Mouse (Mus musculus): Measurements from ENCODE around the gene Cyb5r3.

Cyb5r3 gene

GRCm38 (mm10) chr15:83172492-83173429 is at the start of gene Cyb5r3:
Gene Cyb5r3, minus strand, starts transcription at chr15:83172592.
- DNase-seq (ENCODE audit: extremely low read depth, low read depth, low spot score): no peak

- DNase-seq (ENCODE audit: extremely low read depth, low read depth, low spot score): no peak
Observed at GRCm38 (mm10) chr15:83221721-83222120, 49.3 kb upstream of the Cyb5r3 start.

DNA sequence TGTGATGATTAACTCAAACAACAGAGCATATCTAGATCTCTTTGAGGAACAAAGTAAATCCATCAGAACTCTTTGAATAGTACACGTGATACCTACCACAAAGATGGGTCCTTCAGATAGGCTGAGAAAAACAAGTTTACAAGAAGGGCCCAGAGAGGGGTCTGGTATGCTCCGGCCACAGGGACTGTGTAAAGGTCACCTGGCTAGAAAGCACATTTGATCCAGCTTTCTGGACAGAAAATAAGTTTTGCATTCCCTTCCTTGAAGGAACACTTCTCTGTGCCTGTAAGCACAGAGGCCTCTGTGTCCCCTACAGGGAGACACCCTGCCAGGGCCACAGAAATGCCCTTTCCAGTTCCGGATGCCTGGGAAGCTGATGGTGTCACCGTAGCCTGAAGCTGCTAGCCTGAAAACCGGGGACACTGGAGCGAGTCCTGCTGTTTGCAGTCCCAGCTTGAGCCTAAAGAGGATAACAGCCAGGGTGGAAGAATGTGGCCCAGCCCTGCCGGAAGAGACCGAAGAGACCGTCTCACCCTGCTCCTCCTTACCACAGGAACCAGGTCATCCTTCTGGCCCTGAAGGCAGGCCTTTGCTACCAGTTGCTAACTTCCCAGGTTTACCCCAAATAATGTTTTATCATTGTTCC is 48.1 kb upstream of the Cyb5r3 start:
- DNase-seq (ENCODE audit: extremely low read depth, low read depth, low spot score): no peak

DNA sequence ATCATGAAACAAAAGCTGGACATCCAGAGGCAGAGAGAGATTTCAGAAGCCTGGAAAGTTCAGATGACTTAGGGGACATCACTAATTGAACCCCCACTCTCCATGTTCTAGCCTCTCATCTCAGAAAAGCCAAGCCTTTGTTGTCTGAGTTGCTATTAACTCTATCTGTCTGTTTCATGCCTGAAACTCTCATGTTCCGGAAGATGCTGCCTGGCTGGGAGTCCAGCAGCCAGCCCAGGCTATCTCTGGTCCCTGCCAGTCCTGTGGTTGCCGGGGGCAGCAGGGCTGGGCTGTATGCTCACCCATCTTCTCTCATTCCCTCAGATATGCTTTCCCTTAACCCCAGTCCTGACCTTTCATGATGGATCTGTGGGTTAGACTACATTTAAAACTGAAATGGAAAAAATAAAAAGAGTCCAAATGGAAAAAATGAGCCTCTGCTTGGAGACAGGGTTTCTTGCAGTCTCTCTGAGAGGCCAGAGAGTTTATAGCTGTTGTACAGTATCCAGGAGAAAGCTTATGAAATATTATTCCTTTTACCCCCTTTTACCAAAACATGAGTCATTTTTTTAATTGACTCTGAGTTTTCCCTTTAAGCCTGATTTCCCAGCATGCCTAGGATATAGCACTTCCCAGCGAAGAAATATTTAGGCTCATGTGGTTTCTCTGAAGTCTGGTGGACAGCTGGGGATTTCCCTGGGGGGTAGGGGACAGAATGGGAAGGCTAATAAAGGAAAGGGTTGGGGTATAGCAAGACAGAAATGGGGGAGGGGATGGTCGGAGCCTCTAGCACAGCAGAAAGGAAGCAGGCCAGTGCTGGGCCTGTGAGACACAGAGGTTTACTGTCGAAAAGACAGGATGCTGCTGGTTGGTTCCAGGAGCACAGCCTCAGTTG is 43.2 kb upstream of the Cyb5r3 start:
- no peak for DNase-seq (ENCODE audit: extremely low read depth, low read depth, low spot score)

GRCm38 (mm10) chr15:83210229-83210628 is 37.8 kb upstream of the Cyb5r3 start:
- DNase-seq (ENCODE audit: extremely low read depth, low read depth, low spot score): no peak

DNA sequence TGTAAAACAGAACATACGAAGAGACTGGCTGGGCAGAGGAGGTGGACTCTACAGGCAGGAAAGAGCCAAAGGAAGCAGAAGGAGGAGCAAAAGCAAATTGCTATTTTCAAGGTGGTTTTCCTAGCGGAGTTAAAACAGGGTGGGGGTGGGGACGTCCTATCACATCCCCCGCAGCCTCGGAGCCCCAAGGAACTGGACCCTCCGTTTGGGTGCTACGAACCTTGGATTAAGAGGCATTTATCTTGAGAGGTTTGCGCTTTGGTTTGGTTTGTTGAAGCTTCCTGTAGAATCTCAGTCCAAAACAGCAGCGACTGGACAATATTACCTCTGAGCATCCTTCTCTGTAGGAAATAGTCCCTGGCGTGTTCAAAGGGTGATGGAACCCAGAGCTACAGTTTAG is 37.3 kb upstream of the Cyb5r3 start:
- no peak for DNase-seq (ENCODE audit: extremely low read depth, low read depth, low spot score)

GRCm38 (mm10) chr15:83209092-83209695 is 36.8 kb upstream of the Cyb5r3 start:
- no peak for DNase-seq (ENCODE audit: extremely low read depth, low read depth, low spot score)

GRCm38 (mm10) chr15:83204731-83205451 is 32.5 kb upstream of the Cyb5r3 start:
- DNase-seq (ENCODE audit: extremely low read depth, low read depth, low spot score): no peak

DNA sequence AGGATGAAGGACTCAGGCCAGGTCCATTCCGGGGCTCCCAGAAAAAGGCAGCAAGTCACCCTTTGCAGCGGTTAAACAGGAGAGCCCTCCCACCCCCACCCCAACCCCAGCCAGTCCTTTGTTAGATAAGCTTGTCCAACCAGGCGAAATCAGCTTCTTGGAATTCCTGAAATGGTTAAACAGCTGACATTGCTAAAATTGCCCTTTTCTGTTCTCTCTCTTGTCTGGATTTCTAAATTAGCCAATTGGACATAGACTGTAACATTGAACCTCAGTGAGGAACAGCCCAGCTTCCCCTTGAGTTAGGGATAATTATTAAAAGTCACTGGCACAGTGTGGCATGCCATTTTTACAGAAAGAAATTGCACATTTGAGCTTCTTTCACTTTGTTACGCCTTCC is 30.0 kb upstream of the Cyb5r3 start:
- DNase-seq (ENCODE audit: extremely low read depth, low read depth, low spot score): no peak

- DNase-seq (ENCODE audit: extremely low read depth, low read depth, low spot score): no peak
Observed at GRCm38 (mm10) chr15:83193413-83193812, 21.0 kb upstream of the Cyb5r3 start.

- DNase-seq (ENCODE audit: extremely low read depth, low read depth, low spot score): no peak
Observed at GRCm38 (mm10) chr15:83182351-83182750, 10.0 kb upstream of the Cyb5r3 start.

- DNase-seq (ENCODE audit: extremely low read depth, low read depth, low spot score): no peak
Observed at GRCm38 (mm10) chr15:83181800-83182330, 9.5 kb upstream of the Cyb5r3 start.

GRCm38 (mm10) chr15:83180004-83180403 is 7.6 kb upstream of the Cyb5r3 start:
- DNase-seq (ENCODE audit: extremely low read depth, low read depth, low spot score): no peak

GRCm38 (mm10) chr15:83176653-83177052 is 4.3 kb upstream of the Cyb5r3 start:
- no peak for DNase-seq (ENCODE audit: extremely low read depth, low read depth, low spot score)

DNA sequence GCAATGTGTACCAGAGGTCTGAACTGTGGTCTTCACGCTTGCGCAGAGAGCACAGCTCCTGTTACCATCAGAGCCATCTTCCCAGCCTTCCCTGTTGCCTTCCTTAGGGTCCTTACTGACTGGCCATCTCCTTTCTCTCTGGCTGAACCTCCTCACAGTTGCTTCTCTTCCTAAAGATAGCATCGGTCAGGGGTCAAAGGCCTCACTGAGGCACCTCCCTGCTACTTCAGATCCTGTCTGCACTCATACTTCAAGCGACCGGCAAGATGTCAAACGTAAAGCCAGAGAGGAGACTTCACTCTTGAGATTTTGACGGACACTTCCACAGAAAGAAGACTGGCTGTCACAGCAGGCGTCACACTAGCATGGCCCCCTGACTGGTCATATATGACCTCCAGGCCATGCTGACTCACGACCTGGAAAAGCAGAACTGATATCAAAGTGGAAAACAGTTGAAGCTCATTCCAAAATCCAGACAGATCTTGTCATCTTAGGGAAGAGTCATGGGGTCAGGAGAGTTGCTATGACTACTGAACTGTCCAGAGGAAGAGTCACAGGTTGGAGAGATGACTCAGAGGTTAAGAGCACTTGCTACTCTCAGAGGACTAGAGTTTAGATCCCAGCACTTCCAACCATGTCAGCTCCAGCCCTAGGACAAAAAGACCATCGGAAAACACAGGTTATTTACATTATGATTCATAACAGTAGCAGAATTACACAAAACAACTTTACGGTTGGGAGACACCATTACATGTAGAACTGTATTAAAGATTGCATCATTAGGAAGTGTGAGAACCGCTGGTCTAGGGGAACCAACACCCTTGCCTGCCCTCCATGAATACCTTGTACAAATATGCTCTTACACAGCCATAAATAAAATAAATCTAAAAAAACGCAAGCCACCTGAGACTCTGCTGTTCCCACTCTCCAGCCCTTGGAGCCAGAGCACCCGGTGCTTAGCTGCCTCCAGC is 1.8 kb upstream of the Cyb5r3 start:
- no peak for DNase-seq (ENCODE audit: extremely low read depth, low read depth, low spot score)

GRCm38 (mm10) chr15:83171712-83172481 is 495 bp downstream of the Cyb5r3 start:
- DNase-seq (ENCODE audit: extremely low read depth, low read depth, low spot score): no peak

DNA sequence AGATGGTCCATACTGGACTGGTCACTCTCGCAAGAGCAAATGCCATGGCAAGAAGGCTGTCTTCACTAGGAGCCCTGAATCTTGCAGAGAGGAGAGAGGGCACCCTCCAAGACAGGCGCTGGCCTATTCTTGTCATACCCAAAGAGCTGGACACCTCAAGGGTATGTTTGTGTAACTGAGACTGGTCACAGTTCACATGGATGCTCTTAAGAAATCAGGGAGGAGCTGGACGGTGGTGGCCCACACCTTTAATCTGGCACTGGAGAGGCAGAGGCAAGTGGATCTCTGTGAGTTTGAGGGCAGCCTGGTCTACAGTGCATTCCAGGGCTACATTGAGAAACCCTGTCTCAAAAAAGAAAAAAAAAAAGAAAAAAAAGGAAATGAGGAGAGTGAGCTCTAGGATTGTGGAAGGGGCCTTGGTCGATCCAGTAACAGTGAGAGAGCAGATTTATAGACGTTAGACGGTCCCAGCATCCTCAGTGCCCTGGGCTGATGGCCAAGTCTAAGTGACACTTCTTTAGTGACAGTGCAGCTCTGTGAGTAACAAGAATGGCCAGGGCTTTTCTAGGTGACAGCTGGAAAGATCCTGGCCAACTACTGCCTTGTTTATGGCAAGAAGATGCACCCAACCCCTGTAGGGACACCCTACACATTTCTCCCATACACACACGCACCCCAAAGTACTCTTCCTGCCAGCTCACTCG is 1.3 kb downstream of the Cyb5r3 start:
- no peak for DNase-seq (ENCODE audit: extremely low read depth, low read depth, low spot score)
